Mouse (Mus musculus): ENCODE measurements at regions not wholly inside any gene's neighbourhood (a gene's known extent, or its start where the extent isn't known, plus 50 kb on each side); places are given as distances from the start of the nearest gene placed in this dataset.

GRCm38 (mm10) chr6:50818433-50818832 is 164.2 kb upstream of the Npvf start:
- TF ChIP-seq CTCF (IDR thresholded peaks at IDR 0.05; ENCODE audit: low read depth, low read length) (no peak), POLR2A (IDR thresholded peaks at IDR 0.05; ENCODE audit: borderline replicate concordance, low read depth, low read length) (no peak)

All from bone marrow macrophage, adult 2 months (primary cell).